Mouse (Mus musculus) E14TG2a.4 (cell line): ENCODE measurements around the gene Abcc3.

Experiments
- CTCF ChIP-seq: conservative IDR thresholded peaks from 2 replicates; pipeline ENCODE4 v1.5.1; 2014; ENCODE audit warnings: low read length
- NANOG ChIP-seq: IDR thresholded peaks from 2 replicates; pipeline ENCODE4 v1.6.1; 2014; ENCODE audit warnings: borderline replicate concordance, low read length, mixed read lengths
- POU5F1 ChIP-seq: IDR thresholded peaks from 2 replicates; pipeline ENCODE4 v1.6.1; 2014; ENCODE audit warnings: low read length, borderline replicate concordance

GRCm38 (mm10) chr11:94345926-94346325 lies 46.9 kb downstream of the Abcc3 start:
- TF ChIP-seq CTCF = no peak
- no peak for TF ChIP-seq NANOG
- TF ChIP-seq POU5F1 = no peak
